Mouse (Mus musculus): Measurements from ENCODE around the gene Uevld. TPM values are rescaled to one million over a fixed set of nuclear protein-coding genes. Genes with fewer than 3 reads are reported as not detected.
"Not testable (repeated sequence)": the region's sequence is repeated elsewhere in the genome, so short reads cannot be mapped to it uniquely, and the experiment has no call there.

The Uevld gene
- total RNA-seq, 1 experiment from 2014 or later: 14.1 TPM

DNA sequence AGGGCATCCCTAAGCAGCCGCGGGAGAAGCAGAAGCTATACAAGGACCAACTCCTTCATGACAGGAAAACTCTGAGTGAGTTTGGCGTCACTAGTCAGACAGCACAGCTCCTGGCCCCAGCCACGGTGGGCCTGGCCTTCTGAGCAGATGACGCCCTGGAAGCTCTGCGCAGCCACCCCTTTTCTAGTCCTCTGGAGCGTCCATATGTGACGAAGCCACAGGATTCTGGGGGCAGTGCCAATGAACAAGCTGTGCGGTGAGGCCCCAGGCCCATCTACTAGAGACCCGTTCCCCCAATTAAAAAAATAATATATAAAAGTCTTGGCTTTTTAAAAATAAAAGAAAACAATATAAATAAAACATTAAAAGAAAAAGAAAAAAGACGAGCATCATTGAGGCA, 17.1 kb upstream of the Uevld start:
- ATAC-seq (replicated peaks; ENCODE audit: low read depth, poor library complexity, severe bottlenecking): no peak

DNA sequence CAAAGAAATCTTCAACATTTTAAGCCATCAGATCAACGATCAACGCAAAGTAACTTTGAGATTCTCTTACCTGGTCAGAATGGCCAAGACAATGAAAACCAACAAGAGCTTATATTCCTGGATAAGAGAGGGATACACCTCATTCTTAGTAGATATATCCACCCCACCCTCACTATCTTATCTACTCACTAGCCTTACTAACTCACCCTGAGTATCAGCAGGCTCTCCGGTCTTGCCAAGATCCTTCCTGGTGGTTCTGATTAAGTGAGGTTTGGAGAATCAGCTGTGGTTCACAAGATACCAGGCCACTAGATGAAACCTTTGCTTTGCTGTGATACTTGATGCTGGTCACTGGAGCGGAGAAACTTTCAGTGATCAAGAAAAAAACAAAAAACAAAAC, 16.3 kb upstream of the Uevld start:
- ATAC-seq (replicated peaks; ENCODE audit: low read depth, poor library complexity, severe bottlenecking): no peak

DNA sequence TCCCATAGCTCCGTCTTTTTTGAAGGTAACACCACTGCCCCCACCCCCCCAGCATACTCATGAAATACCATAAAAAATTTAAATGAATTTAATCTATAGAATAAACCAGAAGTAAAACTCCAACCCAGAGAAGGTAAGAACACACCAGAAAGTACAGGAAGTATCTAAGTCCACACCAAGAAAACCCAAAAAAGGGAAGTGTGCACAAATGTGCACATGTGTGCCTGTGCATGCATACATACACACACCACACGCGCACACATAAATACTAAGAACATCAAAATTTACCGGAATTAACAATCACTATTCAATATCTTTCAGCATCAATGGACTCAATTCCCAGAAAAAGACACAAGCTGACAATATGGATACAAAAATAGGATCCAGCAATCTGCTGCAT, 11.6 kb upstream of the Uevld start:
- ATAC-seq (replicated peaks; ENCODE audit: low read depth, poor library complexity, severe bottlenecking): 0 out of 2 replicates have a peak, but pooled peaks have one; percentile 25

DNA sequence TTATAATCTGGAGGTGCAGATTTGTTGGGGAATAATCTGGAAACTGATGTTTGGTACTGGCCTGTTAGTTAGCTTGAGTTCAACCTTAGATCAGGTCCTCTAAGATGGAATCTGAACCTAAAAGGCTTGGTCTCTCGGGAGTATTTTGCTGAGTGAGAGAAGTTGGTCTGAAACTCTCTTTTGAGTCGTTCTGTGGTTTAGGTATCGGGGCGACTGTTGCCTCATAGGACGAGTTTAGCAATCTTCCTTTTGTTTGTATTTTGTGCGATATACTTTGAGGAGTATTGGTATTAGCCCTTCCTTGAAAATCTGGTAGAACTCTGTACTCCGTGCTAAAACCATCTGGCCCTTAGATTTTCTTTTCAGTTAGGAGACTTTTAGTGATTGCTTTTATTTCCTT, 5.7 kb upstream of the Uevld start:
- ATAC-seq (replicated peaks; ENCODE audit: low read depth, poor library complexity, severe bottlenecking): 0 out of 2 replicates have a peak, but pooled peaks have one; percentile 15

DNA sequence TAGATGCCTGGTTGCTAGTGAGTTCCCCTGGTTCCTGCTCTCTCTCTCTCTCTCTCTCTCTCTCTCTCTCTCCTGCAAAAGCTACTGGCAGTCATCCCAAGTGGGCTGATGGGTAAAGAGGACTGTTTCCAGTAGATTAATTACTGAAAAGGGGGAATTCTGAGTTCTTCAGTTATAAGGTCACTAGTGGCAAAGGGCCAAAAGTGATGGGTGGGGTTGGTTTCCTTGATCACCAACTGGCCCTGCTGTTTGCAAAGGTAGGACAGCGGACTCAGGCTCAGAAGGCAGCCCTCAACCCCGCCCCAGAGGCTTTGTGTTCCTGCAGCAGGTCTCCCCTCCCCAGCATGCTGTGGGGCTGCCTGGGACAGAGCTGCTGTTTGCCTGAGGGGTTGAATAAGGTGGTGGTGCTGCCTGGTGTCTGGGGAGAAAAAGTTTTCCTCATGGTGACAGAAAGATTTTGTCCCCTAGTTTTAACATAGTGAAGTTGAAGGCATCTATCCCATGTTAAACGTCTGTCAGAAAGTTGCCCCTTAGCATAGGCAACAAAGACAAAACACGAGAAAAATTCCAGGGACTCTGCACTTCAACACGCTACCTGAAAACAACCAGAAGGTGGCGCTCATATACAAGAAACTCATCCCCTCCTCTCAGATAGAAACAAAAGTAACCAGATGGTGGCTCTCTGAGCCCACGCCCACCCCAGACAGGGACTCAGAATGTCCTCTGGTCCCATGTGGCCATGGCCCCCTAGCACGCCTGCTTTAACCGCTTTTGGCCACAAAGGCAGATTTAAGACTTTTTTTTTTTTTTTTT, 4.7 kb upstream of the Uevld start:
- peak; percentile 88 for ATAC-seq (replicated peaks; ENCODE audit: low read depth, poor library complexity, severe bottlenecking)

DNA sequence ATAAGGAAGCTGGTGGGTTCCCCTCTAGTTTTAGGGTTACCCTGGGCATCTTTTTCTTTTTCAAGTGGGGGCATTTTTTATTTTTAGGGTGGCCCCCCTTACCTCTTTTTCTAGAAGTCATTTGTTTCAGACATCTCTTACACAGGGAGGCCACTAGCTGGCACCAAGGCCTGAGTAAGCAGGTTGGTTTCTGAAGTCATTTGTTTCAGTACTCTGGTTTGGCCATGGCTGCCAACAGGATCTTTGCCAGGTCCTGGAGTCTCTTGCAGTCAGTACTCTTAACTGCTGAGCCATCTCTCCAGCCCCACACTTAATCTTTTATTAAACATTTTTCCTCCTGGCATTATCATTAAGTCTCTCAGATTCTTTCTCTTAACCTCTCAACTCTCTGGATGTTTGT, 3.8 kb upstream of the Uevld start:
- ATAC-seq (replicated peaks; ENCODE audit: low read depth, poor library complexity, severe bottlenecking): no peak

DNA sequence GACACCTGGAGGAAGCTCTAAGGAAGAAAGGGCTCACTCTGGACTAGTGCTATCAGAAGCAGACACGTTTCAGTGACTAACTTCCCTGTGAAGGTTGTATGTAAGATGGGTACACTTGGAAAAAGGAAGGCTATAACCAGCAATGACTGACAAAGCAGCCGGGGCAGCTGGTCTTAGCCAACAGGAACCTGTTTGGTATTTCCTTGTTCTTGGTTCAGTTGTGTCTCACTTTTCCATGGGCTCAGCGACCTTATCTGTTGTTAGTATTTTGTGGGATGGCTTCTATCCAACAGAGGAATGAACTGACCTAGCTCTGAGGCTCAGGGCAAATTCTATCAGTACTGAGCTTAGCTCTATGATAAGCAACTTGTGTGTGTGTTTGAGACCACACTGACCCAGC, 2.7 kb upstream of the Uevld start:
- ATAC-seq (replicated peaks; ENCODE audit: low read depth, poor library complexity, severe bottlenecking): no peak

DNA sequence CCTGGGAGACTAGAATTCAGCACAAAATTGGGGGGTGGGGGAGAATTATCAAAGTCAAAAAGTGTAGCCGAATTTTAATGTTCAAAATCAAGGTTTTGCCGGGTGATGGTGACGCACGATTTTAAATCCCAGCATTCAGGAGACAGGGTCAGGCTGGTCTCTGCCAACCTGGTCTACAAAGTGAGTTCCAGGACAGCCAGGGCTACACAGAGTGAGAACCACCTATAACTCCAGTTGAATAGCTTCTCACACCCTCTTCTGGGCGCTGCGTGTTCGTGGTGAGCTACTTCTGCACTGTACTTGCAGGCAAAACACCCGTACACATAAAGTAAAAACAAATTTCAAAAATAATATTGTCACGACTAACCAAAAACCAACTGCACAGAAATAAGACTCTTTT, 526 bp upstream of the Uevld start:
- ATAC-seq (replicated peaks; ENCODE audit: low read depth, poor library complexity, severe bottlenecking): no peak

DNA sequence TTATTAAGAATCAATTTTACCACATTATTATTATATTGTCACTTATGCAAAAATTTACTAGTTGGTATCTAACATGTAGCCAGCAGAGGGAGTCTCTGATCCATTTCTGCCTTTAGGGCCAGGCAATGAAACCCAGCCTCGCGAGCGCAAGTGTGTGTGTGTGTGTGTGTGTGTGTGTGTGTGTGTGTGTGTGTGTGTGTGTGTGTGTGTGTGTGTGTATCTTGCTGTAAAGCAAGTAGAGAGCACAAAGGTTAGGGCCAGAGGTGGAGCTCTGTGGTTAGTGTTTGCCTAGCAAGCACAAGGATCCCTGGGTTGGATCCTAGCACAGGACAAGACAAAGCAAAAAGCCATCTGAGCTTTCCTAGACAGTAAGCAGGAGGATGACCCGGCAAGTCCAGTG, 22.5 kb downstream of the Uevld start:
- peak; percentile 76; the same call in 1 of the 2 replicates for ATAC-seq (replicated peaks; ENCODE audit: low read depth, poor library complexity, severe bottlenecking)

DNA sequence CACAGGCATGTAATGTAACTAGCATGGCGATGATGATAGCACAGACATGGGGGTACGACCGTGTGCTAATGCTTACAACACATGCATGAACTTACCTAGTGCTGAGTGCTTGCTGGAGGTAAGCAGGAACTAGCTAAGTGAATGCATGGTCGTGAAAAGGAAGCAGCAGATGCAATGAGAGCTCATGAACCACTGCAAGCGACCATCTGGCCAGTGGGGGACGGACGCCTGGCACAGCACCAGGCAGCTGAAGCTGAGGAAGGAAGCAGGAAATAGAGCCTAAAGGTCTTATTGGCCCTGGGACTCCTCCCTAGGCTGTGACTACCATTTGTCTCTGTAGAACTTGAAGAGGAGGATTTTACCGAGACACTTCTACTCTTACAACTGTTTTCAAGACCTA, 23.5 kb downstream of the Uevld start:
- ATAC-seq (replicated peaks; ENCODE audit: low read depth, poor library complexity, severe bottlenecking): peak; percentile 71

DNA sequence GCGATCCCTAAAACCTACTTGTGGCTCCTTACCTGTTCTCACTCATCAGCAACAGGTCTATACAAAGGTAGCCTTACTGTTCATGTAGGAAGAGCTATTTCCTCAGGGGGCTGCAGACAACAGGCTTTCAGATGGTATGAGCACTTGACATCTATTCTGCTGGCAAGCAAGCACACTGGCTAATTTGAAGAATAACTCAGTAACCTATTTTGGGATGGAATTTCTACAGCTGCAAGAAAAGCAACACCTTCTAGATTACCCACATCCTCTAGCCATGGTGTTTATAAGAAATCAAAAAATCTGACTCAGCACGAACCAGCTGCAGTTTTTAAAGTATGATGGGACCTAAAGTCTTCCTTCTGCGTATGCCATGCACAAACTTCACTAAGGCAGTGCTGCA, 27.0 kb downstream of the Uevld start:
- no peak for ATAC-seq (replicated peaks; ENCODE audit: low read depth, poor library complexity, severe bottlenecking)

DNA sequence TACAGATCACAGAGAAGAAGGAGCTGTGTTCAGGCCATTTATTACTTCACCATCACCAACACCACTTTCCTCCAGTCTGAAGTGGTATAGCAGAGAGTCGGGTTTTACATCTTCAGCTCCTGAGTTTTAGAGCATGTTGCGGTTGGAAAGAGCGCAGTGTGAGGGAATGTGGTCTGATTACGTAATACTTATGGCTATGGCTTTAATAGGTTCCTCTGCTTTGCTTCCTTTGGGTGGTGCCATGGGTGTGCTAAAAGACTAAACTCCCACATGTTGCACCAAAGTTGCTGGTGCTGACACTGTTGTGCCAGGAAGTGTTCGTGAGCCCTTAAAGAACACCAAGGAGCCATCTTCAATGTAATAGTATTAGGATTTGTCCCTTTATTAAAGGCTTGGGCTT, 30.0 kb downstream of the Uevld start:
- ATAC-seq (replicated peaks; ENCODE audit: low read depth, poor library complexity, severe bottlenecking): peak; percentile 91

DNA sequence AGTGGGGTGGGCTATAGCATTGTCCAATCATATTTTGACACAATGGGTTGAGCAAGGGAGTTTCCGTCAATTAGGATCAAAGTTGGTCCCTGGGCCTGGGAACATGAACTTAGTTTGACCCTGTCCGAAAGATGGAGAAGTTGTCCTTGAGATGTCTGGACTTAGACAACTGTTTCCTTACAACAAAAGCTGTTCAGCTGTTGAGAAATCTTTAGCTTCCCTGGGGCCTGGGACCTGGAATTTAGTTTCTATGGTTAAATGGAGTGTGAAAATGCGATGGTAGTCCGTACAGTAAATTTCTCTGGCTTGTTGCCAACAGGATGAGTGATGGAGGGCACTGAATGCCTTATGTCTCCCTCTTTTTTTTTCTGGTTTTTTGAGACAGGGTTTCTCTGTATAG, 36.3 kb downstream of the Uevld start:
- ATAC-seq (replicated peaks; ENCODE audit: low read depth, poor library complexity, severe bottlenecking): no peak

DNA sequence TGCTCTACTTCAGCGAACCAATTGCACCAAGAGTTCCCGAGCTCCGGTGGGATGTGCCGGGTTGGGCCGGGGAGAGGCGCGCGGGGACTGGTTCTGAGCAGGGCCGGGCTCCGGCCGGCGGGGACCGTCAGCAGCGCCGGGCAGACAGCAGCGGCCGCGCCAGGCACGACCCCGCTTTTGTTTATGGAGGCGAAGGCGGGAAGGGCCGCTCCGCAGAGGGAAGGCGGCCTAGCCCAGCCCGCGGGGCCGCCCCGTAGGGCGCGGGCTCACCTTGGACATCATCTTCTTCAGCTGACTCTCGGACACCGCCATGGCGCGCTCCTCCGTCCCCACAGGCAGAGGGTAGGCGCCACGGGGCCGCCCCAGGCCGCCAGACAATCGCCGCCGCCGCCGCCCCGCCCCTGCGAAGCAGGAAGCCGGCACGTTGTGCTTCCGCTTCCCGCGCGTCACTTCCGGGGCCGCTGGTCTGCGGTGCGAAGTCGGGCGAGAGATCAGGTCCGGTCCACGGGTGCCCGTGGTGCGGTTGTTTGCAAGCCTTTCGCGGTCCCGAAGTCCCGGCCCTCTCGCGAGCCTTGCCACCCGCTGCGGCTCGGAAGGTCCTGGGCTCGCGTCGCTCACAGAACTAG, 38.7 kb downstream of the Uevld start, which contains the start of gene Tsg101:
TSS of gene Tsg101 (minus strand) at position 419 of the 626 bp plus-strand sequence.
- ATAC-seq (replicated peaks; ENCODE audit: low read depth, poor library complexity, severe bottlenecking): peak; percentile 84

DNA sequence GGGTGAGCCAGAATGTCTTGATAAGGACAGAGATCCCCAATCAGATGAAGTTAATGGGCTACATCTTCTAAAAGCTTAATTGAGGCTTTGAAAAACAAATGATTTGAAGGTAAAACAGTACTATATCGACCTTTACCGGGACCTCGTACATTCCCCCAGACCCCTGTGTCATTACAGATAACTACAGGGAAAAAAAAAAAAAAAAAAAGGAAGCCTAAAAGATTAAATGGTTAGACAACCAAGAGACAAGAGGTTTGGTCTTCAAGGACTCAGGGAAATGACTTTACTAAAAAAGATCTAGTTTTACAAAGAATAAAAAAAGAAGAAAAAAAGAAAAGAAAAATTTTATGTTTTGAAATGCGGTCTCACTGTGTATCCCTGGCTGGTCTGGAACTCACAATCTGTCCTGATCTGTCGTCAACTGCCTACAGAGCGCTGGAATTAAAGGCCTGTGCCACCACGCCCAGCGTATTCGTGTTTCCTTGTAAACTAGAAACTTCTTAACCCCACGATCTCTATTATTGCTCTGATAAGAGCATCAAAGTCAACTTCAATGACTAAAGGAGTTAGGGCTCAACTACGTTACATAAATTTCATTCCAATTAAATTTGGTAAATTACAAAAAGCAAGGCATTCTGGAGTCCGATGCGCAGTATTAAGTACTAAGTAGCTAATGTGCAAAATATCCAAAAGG, 39.5 kb downstream of the Uevld start:
- ATAC-seq (replicated peaks; ENCODE audit: low read depth, poor library complexity, severe bottlenecking): no peak

DNA sequence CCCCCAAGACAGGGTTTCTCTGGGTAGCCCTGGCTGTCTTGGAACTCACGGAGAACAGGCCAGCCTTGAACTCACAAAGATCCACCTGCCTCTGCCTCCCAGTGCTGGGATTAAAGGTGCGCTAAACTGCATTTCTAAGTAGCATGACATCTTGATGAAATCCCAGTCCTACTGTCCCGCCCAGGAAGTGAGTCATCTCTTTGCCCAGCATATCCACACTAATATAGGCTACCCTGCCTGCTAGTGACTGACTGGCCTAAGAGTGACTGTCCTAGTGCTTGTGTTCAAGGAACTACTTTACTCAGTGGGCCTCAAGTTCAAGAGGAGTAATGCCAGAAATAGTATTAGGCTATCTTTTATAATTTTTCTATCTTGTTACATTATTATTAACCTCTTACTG, 42.0 kb downstream of the Uevld start:
- no peak for ATAC-seq (replicated peaks; ENCODE audit: low read depth, poor library complexity, severe bottlenecking)

DNA sequence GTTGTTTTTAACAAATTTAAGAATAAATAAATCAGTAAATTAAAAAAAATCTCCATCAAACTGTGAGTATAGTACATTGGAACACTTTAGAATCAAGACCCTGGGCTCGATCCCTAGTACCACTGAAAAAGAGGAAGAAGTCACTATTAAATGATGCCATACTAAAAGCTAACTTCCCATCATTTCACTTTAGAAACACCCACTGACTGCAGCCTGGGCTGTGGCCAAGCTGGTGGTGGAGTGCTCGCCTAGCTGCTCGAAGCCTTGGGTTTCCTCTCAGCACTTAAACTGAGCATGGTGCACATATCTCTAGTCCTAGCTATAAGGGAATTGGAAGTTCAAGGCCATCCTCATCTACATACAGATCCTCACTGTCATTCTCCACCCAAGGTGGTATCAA, 47.1 kb downstream of the Uevld start:
- ATAC-seq (replicated peaks; ENCODE audit: low read depth, poor library complexity, severe bottlenecking): 0 out of 2 replicates have a peak, but pooled peaks have one; percentile 45

DNA sequence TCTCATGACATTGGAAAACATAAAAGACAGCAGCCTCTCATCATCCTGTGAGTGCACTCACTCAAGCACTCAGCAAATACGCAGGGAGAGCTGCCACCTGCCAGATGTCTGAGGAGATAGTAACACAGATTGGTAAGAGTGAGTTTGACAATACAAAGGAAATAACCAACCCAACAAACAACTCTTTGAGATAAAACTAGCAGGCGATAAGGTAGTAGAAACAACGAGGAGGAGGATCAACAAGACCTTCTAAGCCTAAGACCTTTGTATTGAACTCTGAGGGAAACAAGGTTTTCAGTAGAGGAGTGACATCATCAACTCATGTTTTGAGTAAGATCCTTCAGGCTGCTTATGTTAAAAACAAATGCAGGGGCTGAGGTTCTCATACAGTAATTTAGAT, 59.0 kb downstream of the Uevld start:
- no peak for ATAC-seq (replicated peaks; ENCODE audit: low read depth, poor library complexity, severe bottlenecking)

DNA sequence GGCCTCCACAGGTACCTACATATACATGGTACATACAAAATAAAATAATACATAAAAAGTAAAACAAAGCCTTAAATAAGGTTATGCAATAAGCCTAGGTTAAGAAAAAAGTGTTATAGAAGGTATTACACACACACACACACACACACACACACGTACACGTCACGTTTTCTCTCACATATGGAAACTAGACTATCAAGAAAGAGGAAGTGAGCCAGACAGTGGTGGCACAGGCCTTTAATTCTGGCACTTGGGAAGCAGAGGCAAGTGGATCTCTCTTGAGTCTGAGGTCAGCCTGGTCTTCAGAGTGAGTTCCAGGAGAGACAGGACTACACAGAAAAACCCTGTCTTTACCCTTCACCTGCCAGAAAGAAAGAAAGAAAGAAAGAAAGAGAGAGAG, 62.8 kb downstream of the Uevld start:
- ATAC-seq (replicated peaks; ENCODE audit: low read depth, poor library complexity, severe bottlenecking): peak; percentile 81

DNA sequence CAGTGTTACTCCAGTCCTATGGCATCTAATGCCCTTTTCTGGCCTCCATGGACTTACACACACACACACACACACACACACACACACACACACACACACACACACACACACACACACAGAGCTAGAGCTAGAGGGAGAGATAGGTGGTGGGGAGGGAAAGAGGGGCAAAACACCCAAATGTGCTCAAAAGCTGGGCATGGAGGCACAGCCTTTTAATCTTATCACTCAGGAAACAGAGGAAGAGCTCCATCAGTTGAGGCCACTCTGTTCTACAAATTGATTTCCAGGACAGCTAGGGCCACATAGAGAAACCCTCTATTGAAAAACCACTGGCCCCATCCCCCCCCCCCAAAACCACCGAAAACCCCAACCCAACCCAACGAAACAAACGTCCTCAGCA, 75.0 kb downstream of the Uevld start:
- ATAC-seq (replicated peaks; ENCODE audit: low read depth, poor library complexity, severe bottlenecking): peak; percentile 83

DNA sequence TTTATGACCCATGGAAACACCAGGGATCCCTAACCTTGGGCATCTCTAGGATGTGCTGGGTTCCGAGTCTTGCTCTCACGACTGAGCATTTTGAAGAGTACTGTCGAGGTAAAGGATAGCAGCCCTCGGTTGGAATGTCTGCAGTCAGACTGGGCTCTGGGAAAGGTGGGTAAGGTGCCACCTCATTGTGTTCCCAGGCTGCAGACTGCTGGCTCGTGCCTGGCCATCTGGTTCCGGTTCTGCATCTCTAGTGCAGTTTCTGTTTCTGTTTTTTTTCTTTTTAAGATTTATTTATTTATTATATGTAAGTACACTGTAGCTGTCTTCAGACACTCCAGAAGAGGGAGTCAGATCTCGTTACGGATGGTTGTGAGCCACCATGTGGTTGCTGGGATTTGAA, 76.4 kb downstream of the Uevld start:
- ATAC-seq (replicated peaks; ENCODE audit: low read depth, poor library complexity, severe bottlenecking): not testable (repeated sequence)

All from common myeloid progenitor, adult 5-6 weeks (primary cell).